Mouse (Mus musculus) ES-E14 (cell line): ENCODE results near the gene Ces2h. TPM values are rescaled to one million over a fixed set of nuclear protein-coding genes. Genes with fewer than 3 reads are reported as not detected.

ENCODE experiments used
- DNase-seq: peaks from one replicate; pipeline ENCODE4 v3.0.0-alpha.2; 2013; ENCODE audit warnings: low read depth, low spot score
- H3K27ac ChIP-seq: 2 replicates; pipeline ENCODE4 v1.5.1; 2012; ENCODE audit warnings: low read depth, mild to moderate bottlenecking, low read length, moderate library complexity, mixed read lengths; ENCODE audit not compliant: poor library complexity, insufficient read depth, severe bottlenecking
- H3K36me3 ChIP-seq: 2 replicates; pipeline ENCODE4 v1.6.1; 2012; ENCODE audit warnings: mild to moderate bottlenecking, low read length, moderate library complexity, mixed read lengths; ENCODE audit not compliant: control insufficient read depth, poor library complexity, insufficient read depth, severe bottlenecking
- H3K4me1 ChIP-seq, 2 experiments: fragments of 150-350 bp in 1 of 2; sonication (generic) in 1 of 2; 2 replicates each; pipeline ENCODE4 v1.6.1; 2012; ENCODE audit warnings: low read length in 2 of 2, mild to moderate bottlenecking in 1 of 2, mixed read lengths in 1 of 2; ENCODE audit not compliant: control insufficient read depth in 2 of 2, insufficient read depth in 2 of 2, poor library complexity in 1 of 2
- H3K4me3 ChIP-seq, 2 experiments: fragments of 150-350 bp in 1 of 2; sonication (generic) in 1 of 2; 2 replicates each; pipeline ENCODE4 v1.5.1; 2012; ENCODE audit warnings: low read length in 2 of 2, low read depth in 1 of 2, mild to moderate bottlenecking in 1 of 2, mixed read lengths in 1 of 2; ENCODE audit not compliant: insufficient read depth in 1 of 2, poor library complexity in 1 of 2, severe bottlenecking in 1 of 2
- H3K9ac ChIP-seq: 2 replicates; pipeline ENCODE4 v1.6.1; 2012; ENCODE audit warnings: low read depth, mild to moderate bottlenecking, low read length, mixed read lengths; ENCODE audit not compliant: poor library complexity, insufficient read depth, severe bottlenecking
- H3K9me3 ChIP-seq: fragments of 150-350 bp; sonication (generic); 2 replicates; pipeline ENCODE4 v1.6.1; 2012; ENCODE audit warnings: low read depth, mild to moderate bottlenecking, low read length; ENCODE audit not compliant: control insufficient read depth, insufficient read depth
- CHD2 ChIP-seq: IDR thresholded peaks from 2 replicates; pipeline ENCODE4 v1.6.1; 2014; ENCODE audit warnings: mild to moderate bottlenecking, low read depth, low read length, inconsistent platforms
- HCFC1 ChIP-seq: IDR thresholded peaks from 2 replicates; pipeline ENCODE4 v1.6.1; 2012; ENCODE audit warnings: low read length, inconsistent platforms, borderline replicate concordance; ENCODE audit not compliant: insufficient read depth
- MAFK ChIP-seq: IDR thresholded peaks from 2 replicates; pipeline ENCODE4 v1.6.1; 2014; ENCODE audit warnings: mild to moderate bottlenecking, low read depth, low read length, inconsistent platforms; ENCODE audit not compliant: insufficient read depth
- ZC3H11A ChIP-seq: IDR thresholded peaks from 2 replicates; pipeline ENCODE4 v1.6.1; 2012; ENCODE audit warnings: low read depth, mild to moderate bottlenecking, inconsistent platforms, low read length, borderline replicate concordance
- ZNF384 ChIP-seq: IDR thresholded peaks from 2 replicates; pipeline ENCODE4 v1.6.1; 2012; ENCODE audit warnings: low read depth, low read length, inconsistent platforms
- in situ Hi-C, 2 experiments: fragments of 600-800 bp; cut with MboI; formaldehyde crosslinking; loops; one replicate each; pipeline ENCODE4 v1.15.1; 2025; ENCODE audit warnings: low sequenced_read_pairs in 2 of 2, inconsistent platforms in 1 of 2; ENCODE audit not compliant: unreplicated experiment in 2 of 2
- total RNA-seq: library from RNA; depleted of rRNA; stranded (reverse); fragments of 300-350 nt; gene quantifications from 2 replicates; pipeline ENCODE4 v1.2.3, GENCODE M21; 2012

The Ces2h gene
- total RNA-seq, 1 experiment, result not detected

DNA sequence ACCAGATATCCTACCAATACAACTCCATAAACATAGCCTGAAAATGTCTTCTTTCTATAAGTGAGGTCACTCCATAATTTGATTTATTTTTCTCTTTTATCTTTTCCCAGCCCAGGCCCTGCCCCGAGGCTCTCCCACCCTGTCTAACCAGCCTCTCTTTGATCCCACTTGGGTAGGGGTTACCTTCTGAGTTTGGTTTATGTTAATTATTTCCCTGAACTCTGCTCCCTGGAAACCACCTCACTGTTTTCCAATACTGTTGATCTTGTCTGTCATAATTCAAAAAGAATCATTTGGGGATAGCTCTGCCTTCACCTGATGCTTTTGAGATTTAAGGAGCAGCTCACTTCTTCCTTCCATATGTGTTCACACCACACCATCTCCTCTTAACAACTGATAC, 42.9 kb downstream of the Ces2h start:
- Histone ChIP-seq H3K9ac (no peak overlapping the region), H3K27ac (no peak overlapping the region), H3K36me3 (no peaks in the 10 kb centered on the region), H3K9me3 (no peaks in the 10 kb centered on the region), H3K4me3 (no peak overlapping the region), H3K4me1 (no peaks in the 10 kb centered on the region)
- TF ChIP-seq MAFK (no peak), CHD2 (no peak), HCFC1 (no peak), ZNF384 (no peak), ZC3H11A (no peak)
- in situ Hi-C loops, result no loop called here
- no peak for DNase-seq

DNA sequence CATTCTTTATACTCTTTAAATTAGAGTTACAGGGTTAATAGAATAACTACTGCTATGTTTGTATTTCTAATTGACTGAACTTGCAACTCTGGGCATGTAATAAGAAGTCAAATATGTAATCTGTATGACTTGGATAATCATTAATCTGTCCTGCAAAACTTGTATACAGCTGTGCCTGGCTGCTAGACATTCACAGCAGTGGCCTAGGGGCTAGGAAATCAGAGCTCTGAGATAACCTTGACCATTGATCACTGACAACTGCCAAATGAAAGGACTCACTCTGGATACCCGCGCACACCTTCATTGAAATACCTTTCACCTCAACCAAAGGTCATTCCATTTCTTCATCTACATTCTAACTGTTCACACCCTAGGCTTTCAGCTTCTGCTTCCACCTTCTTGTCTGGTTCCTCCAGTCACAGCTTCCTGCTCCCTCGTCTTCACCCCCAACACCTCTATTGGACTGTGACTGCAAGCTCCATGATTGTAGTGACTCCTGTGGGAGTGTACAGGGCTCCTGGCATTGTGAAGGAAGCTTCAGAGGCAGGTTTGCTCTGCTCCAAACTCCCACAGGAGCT, 45.3 kb downstream of the Ces2h start:
- in situ Hi-C loops, result no loop called here

DNA sequence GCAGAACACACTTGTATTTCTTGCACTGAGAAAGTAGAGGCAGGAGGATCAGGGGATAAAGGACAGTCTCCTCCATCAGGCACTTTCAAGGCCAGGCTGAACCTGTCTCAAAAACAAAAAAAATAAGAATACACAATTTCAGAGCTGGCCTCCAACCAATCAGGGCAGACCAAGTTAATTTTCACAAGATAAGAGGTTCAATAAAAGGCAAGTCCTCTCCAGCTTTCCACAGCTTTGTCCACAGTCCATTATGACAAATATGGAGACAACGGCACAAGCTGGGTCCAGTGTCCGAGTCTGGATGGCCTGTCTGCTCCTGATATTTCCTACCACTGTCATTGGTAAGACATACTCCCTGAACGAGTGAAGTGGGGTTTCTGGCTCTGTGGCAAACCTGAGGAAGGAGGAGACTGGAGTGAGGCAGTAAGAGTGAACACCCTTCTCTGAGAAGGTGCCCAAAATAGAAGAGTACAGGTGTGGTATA, 47.8 kb downstream of the Ces2h start, which contains the start of gene Ces3a:
Ces3a (plus strand) TSS at position 231 of the 484 bp plus-strand sequence.
- no peaks in the 10 kb centered on the region for H3K9me3 ChIP-seq
- no peak for DNase-seq
- no peak within 1 kb of the TSS for H3K27ac ChIP-seq
- no peak within 1 kb of the TSS for H3K4me3 ChIP-seq
- no peaks in the 10 kb centered on the region for H3K4me1 ChIP-seq
- in situ Hi-C loops, result no loop called here
- H3K36me3 ChIP-seq, result no peaks in the 10 kb centered on the region
- TF ChIP-seq ZNF384 (no peak), HCFC1 (no peak), MAFK (no peak), CHD2 (no peak), ZC3H11A (no peak)
- H3K9ac ChIP-seq, result no peak within 1 kb of the TSS

More for the DNA sequence above, 45.3 kb downstream of the Ces2h start:
- H3K36me3 ChIP-seq, result no peaks in the 10 kb centered on the region
- no peak overlapping the region for H3K9ac ChIP-seq
- H3K4me3 ChIP-seq, result no peak overlapping the region
- DNase-seq, result no peak
- no peak overlapping the region for H3K27ac ChIP-seq
- no peaks in the 10 kb centered on the region for H3K4me1 ChIP-seq
- no peak for TF ChIP-seq ZC3H11A
- no peak for TF ChIP-seq MAFK
- TF ChIP-seq HCFC1, result no peak
- no peak for TF ChIP-seq CHD2
- TF ChIP-seq ZNF384, result no peak
- no peaks in the 10 kb centered on the region for H3K9me3 ChIP-seq

DNA sequence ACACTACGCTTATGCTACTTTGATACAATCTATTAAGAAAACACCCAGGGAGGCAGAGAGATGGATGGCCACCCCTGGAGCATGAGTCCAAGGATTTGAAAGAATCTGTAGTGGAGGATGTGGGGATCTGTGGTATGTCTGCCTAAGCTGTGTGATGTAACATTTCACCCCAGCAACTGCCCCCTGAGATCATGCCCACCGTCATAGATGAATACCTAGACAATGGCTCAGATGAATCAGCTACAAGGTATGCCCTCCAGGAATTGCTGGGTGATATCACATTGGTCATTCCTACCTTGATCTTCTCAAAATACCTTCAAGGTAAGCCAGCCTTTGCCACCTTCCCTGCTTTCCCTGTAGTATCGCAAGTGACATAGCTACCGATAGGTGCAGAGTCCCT, 55.6 kb downstream of the Ces2h start:
- Histone ChIP-seq H3K4me1 (no peaks in the 10 kb centered on the region), H3K9ac (no peak overlapping the region), H3K27ac (no peak overlapping the region), H3K4me3 (no peak overlapping the region), H3K9me3 (no peaks in the 10 kb centered on the region), H3K36me3 (no peaks in the 10 kb centered on the region)
- in situ Hi-C loops, result no loop called here
- TF ChIP-seq HCFC1 (no peak), ZC3H11A (no peak), ZNF384 (no peak), CHD2 (no peak), MAFK (no peak)
- DNase-seq, result no peak

DNA sequence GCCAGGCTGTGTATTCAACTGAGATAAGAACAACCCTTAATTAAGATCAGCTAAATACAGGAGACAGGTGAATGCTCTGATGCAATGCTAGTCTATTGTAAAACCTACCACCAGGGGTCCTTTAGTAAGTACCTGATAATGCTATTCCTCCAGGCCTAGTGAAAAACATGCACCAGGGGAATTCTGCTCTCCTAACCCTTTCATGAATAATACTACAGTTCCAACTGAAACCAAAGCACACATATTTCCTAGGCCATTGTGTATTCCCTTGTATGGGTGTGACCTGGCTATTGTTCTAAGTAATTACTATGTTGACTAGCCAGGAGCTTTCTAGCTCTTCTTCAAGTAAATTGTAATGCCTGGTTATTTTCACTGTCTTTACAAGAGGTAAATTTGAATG, 59.4 kb downstream of the Ces2h start:
- no peaks in the 10 kb centered on the region for H3K36me3 ChIP-seq
- TF ChIP-seq CHD2 (no peak), MAFK (no peak), ZC3H11A (no peak)
- in situ Hi-C loops, result no loop called here

More for the DNA sequence above, 59.4 kb downstream of the Ces2h start:
- DNase-seq, result peak; percentile 11
- Histone ChIP-seq H3K4me3 (no peak overlapping the region), H3K9ac (no peak overlapping the region), H3K9me3 (no peaks in the 10 kb centered on the region), H3K27ac (no peak overlapping the region), H3K4me1 (no peaks in the 10 kb centered on the region)
